Mouse (Mus musculus) induced T-regulatory cell, adult 2 months (primary cell): ENCODE results near the gene Gpsm3.
"Not testable (repeated sequence)": the region's sequence is repeated elsewhere in the genome, so short reads cannot be mapped to it uniquely, and the experiment has no call there.

Source experiments
- DNase-seq: peaks from one replicate; pipeline ENCODE4 v3.0.0-alpha.2; 2012; ENCODE audit warnings: low read depth

Gpsm3 gene

GRCm38 (mm10) chr17:34589681-34590101 is at the start of gene Gpsm3:
Gene Gpsm3, plus strand, starts transcription at chr17:34589806.
- peak; percentile 81 for DNase-seq

DNA sequence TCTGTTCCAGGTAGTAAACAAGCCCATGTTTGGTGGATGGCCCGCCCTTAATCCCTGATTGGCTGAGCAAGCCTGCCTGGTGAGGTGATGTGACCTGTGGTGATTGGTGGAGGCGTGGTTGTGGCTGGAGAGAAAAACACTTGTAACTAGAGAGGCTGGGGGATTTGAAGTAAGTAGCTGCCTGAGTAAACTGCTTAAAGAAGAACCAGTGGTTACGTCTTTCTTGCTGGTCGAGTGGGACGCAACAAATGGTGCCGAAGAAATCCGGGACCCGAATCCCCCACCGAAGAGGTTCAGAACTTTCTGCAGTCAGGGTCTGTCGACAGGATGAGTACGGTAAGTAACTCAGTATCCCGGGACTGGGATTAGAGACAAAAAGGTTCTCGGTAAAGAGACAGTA is 46.0 kb upstream of the Gpsm3 start:
- not testable (repeated sequence) for DNase-seq

- DNase-seq = no peak
These were observed 42.8 kb upstream of the Gpsm3 start for GRCm38 (mm10) chr17:34546797-34547196.

DNA sequence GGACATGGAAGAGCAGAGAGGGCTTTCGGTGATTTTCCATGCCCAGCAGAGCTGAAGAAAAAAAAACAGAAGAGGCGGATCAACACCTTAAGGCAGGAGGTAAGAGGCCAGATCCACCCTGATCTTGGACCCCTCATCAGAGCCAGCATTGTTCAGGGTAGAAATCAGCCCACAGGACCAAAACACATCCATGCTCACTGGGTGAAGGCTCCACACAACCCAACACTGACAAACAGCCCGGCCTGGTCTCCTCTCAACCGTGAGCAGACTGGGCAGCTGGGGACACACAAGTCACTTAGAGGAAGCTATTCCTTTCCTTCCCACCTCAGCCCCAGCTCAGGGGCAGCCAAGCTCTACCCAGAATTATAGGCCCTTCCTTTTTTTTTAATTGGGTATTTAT is 42.0 kb upstream of the Gpsm3 start:
- DNase-seq = no peak

GRCm38 (mm10) chr17:34549156-34549555 is 40.5 kb upstream of the Gpsm3 start:
- no peak for DNase-seq

DNA sequence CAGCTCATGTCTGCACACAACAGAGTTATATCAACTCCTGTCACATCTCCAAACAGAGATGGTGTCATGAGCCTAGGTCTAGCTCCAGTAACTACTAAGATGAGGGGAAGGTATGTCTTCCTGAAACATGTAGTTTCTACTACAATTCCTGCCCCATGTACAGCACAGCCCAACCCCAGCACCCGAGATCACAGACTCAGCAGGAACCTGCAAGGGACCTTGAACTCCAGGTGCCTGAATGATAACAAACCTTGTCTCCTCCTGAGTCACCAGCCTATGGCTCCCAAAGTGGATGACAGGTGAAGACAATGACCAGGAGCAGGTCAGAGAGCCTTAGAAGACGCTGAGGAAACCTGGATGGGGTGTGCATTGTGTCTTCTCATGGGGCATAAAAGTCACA is 39.8 kb upstream of the Gpsm3 start:
- DNase-seq = no peak

- peak; percentile 85 for DNase-seq
These were observed 34.1 kb upstream of the Gpsm3 start for GRCm38 (mm10) chr17:34555483-34555882.

DNA sequence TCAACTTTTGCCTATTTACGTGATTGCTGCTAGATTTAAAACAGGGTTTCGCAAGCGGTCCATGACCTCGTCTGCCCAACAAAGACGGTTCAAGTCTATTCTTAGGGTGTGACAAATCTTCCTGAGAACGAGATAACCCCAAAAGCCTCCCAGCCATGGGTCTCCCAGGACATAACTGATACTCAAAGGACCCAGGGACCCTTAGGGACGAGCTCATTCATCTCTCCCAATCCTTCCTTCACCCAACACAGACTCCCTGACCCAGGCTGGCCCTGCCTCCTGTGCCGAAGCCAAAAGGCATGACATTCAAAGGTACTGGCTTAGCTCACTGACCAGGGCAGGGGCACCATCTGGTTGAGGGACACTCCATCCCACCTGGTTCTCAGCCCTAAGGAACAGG is 33.2 kb upstream of the Gpsm3 start:
- no peak for DNase-seq

- no peak for DNase-seq
These were observed 32.2 kb upstream of the Gpsm3 start for GRCm38 (mm10) chr17:34557411-34557810.

DNA sequence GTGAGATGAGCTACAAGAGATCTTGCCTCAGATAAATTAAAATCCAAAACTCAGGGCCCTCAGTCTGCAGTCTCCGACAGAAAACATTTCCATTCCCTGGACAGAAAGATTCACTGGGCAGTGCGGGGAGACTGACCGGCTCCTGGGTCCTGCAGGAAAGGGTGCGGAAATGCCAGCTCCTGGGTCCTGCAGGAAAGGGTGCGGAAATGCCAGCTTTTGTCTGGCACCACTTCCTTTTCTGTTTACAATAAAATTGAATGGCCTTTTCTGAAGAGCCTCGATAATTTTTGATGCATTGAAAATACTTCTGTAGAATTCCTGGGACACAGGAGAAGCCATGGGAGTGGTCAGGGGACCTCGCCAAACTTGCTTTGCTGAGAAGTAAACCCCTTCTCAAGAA is 30.5 kb upstream of the Gpsm3 start:
- DNase-seq = no peak

GRCm38 (mm10) chr17:34559895-34560294 is 29.7 kb upstream of the Gpsm3 start:
- DNase-seq = peak; percentile 59

DNA sequence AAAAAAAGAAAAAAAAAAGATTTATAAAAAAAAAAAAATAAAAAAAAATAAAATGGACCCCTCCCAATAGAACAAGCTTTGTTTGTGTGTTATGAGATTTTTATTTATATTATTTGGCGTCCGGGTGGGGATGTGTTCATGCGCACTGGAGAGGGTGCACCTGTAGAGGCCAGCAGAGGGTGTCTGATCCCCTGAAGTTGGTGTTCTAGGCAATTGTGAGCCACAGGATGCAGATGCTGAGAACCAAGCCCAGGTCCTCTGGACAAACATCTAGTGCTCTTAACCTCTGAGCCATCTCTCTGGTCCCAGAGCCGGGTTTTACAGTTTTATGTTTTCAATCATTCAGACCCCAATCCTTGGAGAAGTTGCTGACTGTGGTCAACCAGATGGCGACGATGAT is 29.2 kb upstream of the Gpsm3 start:
- DNase-seq = no peak

DNA sequence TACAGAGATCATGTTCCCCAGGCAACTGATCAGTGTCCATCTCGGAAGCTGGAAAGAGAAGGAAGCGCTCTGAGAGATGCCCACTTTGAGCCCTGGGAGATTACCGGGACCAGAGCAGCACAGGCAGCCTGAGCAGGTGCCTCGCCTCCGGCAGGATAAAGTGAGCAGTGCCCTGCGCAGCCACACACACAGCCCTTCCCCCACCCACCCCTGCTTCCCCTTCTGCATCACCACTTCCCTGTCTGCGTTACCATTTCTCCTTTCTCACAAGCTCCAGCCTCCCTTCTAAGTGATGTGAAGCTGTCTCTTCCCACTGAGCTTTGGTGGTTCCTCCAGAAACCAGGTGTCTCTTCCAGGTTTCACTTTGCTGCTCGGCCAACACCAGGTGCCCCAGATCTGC is 28.4 kb upstream of the Gpsm3 start:
- DNase-seq = no peak

DNA sequence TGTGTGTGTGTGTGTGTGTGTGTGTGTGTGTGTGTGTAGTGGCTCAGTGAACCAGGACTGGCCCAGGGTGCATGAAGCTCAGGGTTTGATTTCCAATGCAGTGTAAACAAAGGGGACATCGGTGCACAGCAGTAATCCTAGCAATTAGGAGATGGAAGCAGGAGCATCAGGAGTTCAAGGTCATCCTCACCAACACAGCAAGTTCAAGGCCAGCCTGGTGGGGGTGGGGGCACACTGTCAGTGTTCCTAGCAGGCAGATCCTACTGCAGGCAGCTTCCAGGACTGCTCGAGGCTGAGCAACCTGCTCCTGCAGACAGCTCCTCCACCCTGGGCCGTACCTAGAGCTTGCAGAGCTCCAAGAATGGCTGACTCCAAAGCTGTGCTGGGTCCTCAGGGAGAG is 27.0 kb upstream of the Gpsm3 start:
- no peak for DNase-seq

DNA sequence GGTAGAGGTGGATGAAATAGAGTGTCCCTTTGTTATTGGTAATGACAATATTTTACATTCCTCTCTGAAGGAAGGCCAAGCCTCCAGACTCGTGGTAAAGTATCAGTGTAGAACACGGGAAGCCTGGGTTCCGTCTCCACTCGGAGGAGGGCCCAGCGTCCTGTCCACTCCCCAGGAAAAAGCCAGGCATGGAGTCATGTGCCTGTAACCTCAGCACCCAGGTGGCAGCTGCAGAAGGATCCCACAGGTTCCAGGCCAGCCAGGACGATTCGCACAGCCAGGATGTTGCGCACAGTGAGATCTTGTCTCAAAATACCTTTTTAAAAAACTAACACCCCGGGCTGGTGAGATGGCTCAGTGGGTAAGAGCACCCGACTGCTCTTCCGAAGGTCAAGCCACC is 26.3 kb upstream of the Gpsm3 start:
- no peak for DNase-seq

DNA sequence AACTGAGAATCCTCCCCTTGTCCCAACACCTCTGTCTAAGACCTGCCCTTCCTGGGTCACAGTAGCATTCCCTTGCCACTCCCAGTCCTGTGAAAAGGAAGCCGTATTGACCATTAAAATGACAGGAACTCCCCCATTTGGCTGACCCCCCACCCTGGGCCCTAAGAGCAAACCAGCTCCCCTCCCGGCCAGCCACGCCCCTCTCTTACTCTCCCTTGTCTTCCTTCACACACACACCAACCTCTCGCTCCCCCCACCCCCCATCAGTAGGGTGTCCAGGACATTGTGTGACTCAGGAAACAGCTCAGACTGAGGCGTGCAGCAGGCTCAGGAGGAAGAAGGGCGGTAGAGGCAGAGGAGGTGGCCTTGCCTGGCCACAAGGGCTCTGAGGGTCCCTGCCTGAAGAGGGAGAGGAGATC is 25.6 kb upstream of the Gpsm3 start, which contains the start of gene Notch4:
Gene Notch4, plus strand, starts transcription at position 266 of the 419 bp plus-strand sequence.
- no peak for DNase-seq

DNA sequence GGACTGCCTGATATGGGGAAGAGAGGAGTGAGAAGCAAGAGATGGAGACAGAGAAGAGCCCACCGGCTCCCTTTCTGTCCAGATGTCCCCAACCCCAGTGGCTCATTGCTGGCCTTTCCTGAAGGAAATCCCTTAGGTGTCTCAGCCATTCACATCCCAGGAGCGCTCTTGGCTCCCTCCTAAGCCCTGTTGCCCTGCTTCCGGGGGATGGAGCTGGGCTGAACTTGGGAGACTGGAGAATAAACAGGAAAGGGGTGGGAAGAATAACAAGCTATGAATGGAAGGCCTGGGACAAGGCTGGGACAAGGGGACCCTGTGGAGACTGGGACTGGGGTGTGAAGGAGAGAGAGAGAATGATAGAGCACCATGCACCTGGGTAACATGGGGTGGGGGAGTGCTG is 24.8 kb upstream of the Gpsm3 start:
- no peak for DNase-seq

GRCm38 (mm10) chr17:34567311-34567710 is 22.3 kb upstream of the Gpsm3 start:
- no peak for DNase-seq

- no peak for DNase-seq
These were observed 21.2 kb upstream of the Gpsm3 start for GRCm38 (mm10) chr17:34568421-34568820.

DNA sequence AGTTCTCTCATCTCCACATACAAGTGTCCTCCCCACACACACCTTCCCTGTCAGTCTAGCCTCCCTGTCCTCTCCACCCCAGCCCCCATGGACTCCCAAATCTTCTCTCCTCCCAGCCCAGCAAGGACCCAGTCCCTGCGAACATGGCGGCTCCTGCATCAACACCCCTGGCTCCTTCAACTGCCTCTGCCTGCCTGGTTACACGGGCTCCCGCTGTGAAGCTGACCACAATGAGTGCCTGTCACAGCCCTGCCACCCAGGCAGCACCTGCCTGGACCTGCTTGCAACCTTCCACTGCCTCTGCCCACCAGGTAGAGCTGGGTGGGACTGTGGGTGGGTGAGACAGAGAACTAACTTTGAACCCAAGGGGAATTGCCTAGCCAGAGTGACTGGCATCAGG is 19.7 kb upstream of the Gpsm3 start:
- DNase-seq = no peak

GRCm38 (mm10) chr17:34571875-34572274 is 17.7 kb upstream of the Gpsm3 start:
- peak; percentile 50 for DNase-seq

GRCm38 (mm10) chr17:34572361-34572760 is 17.2 kb upstream of the Gpsm3 start:
- DNase-seq = no peak

GRCm38 (mm10) chr17:34576577-34576976 is 13.0 kb upstream of the Gpsm3 start:
- DNase-seq = no peak

- no peak for DNase-seq
These were observed 11.5 kb upstream of the Gpsm3 start for GRCm38 (mm10) chr17:34578070-34578469.

- DNase-seq = no peak
These were observed 7.1 kb upstream of the Gpsm3 start for GRCm38 (mm10) chr17:34582528-34582927.
